Mouse (Mus musculus): ENCODE measurements at regions not wholly inside any gene's neighbourhood (a gene's known extent, or its start where the extent isn't known, plus 50 kb on each side); places are given as distances from the start of the nearest gene placed in this dataset.

GRCm38 (mm10) chr10:95076421-95076820 is 131.8 kb upstream of the Plxnc1 start:
- Histone ChIP-seq H3K27ac (no peak overlapping the region), H3K4me3 (no peak overlapping the region)
- TF ChIP-seq CTCF (conservative IDR thresholded peaks at IDR 0.05) = no peak

GRCm38 (mm10) chr10:95075897-95076296 is 131.3 kb upstream of the Plxnc1 start:
- Histone ChIP-seq H3K4me3 (no peak overlapping the region), H3K27ac (no peak overlapping the region)
- no peak for DNase-seq (ENCODE audit: low spot score in 2 of 2)
- TF ChIP-seq CTCF (conservative IDR thresholded peaks at IDR 0.05) = no peak

More at GRCm38 (mm10) chr10:95076421-95076820, 131.8 kb upstream of the Plxnc1 start:
- no peak for DNase-seq (ENCODE audit: low spot score in 2 of 2)

GRCm38 (mm10) chr10:95074959-95075590 is 130.4 kb upstream of the Plxnc1 start:
- no peak for TF ChIP-seq CTCF (conservative IDR thresholded peaks at IDR 0.05)
- no peak for DNase-seq (ENCODE audit: low spot score in 2 of 2)
- no peak overlapping the region for H3K27ac ChIP-seq
- no peak overlapping the region for H3K4me3 ChIP-seq

- no peak overlapping the region for H3K4me3 ChIP-seq
- TF ChIP-seq CTCF (conservative IDR thresholded peaks at IDR 0.05) = no peak
- H3K27ac ChIP-seq = no peak overlapping the region
- no peak for DNase-seq (ENCODE audit: low spot score in 2 of 2)
Measured at GRCm38 (mm10) chr10:95074381-95074780, 129.7 kb upstream of the Plxnc1 start.

- no peak for TF ChIP-seq CTCF (conservative IDR thresholded peaks at IDR 0.05)
Measured at GRCm38 (mm10) chr10:95067971-95068370, 123.3 kb upstream of the Plxnc1 start.

GRCm38 (mm10) chr10:95066774-95067173 is 122.1 kb upstream of the Plxnc1 start:
- Histone ChIP-seq H3K4me3 (no peak overlapping the region), H3K27ac (no peak overlapping the region)
- DNase-seq (ENCODE audit: low spot score in 2 of 2) = no peak
- no peak for TF ChIP-seq CTCF (conservative IDR thresholded peaks at IDR 0.05)

More at GRCm38 (mm10) chr10:95067971-95068370, 123.3 kb upstream of the Plxnc1 start:
- no peak for DNase-seq (ENCODE audit: low spot score in 2 of 2)
- Histone ChIP-seq H3K27ac (no peak overlapping the region), H3K4me3 (no peak overlapping the region)

- H3K27ac ChIP-seq = no peak overlapping the region
- no peak for TF ChIP-seq CTCF (conservative IDR thresholded peaks at IDR 0.05)
- H3K4me3 ChIP-seq = no peak overlapping the region
- DNase-seq (ENCODE audit: low spot score in 2 of 2) = no peak
Measured at GRCm38 (mm10) chr10:95059486-95060091, 115.0 kb upstream of the Plxnc1 start.

GRCm38 (mm10) chr10:95059078-95059477 is 114.4 kb upstream of the Plxnc1 start:
- H3K4me3 ChIP-seq = no peak overlapping the region
- no peak for TF ChIP-seq CTCF (conservative IDR thresholded peaks at IDR 0.05)
- DNase-seq (ENCODE audit: low spot score in 2 of 2) = no peak
- no peak overlapping the region for H3K27ac ChIP-seq

GRCm38 (mm10) chr10:95057051-95057714 is 112.5 kb upstream of the Plxnc1 start:
- Histone ChIP-seq H3K4me3 (no peak overlapping the region), H3K27ac (0 out of 2 replicates have a peak overlapping the region, but pooled peaks have one; percentile 39)
- TF ChIP-seq CTCF (conservative IDR thresholded peaks at IDR 0.05) = no peak
- DNase-seq (ENCODE audit: low spot score in 2 of 2) = peak in 1 of 2 experiments; percentile 42

GRCm38 (mm10) chr10:95056541-95056940 is 111.9 kb upstream of the Plxnc1 start:
- no peak overlapping the region for H3K4me3 ChIP-seq
- no peak overlapping the region for H3K27ac ChIP-seq
- DNase-seq (ENCODE audit: low spot score in 2 of 2) = no peak
- no peak for TF ChIP-seq CTCF (conservative IDR thresholded peaks at IDR 0.05)

- Histone ChIP-seq H3K4me3 (no peak overlapping the region), H3K27ac (no peak overlapping the region)
- no peak for TF ChIP-seq CTCF (conservative IDR thresholded peaks at IDR 0.05)
- no peak for DNase-seq (ENCODE audit: low spot score in 2 of 2)
Measured at GRCm38 (mm10) chr10:95054869-95055268, 110.2 kb upstream of the Plxnc1 start.

- no peak for TF ChIP-seq CTCF (conservative IDR thresholded peaks at IDR 0.05)
- no peak overlapping the region for H3K27ac ChIP-seq
- DNase-seq (ENCODE audit: low spot score in 2 of 2) = no peak
- no peak overlapping the region for H3K4me3 ChIP-seq
Measured at GRCm38 (mm10) chr10:95048790-95049189, 104.2 kb upstream of the Plxnc1 start.

- no peak for TF ChIP-seq CTCF (conservative IDR thresholded peaks at IDR 0.05)
- no peak for DNase-seq (ENCODE audit: low spot score in 2 of 2)
- Histone ChIP-seq H3K4me3 (no peak overlapping the region), H3K27ac (no peak overlapping the region; the same call in 1 of the 2 replicates)
Measured at GRCm38 (mm10) chr10:95043978-95044377, 99.3 kb upstream of the Plxnc1 start.

Data from layer of hippocampus, adult 2 months (tissue).